Mouse (Mus musculus) left cerebral cortex, postnatal 14 days (tissue): ENCODE results near the gene Prkab1. TPM values are rescaled to one million over a fixed set of nuclear protein-coding genes. Genes with fewer than 3 reads are reported as not detected.
A peak's percentile ranks its signal among the peaks of the same experiment; 100 is the strongest.

ENCODE experiments used
- DNase-seq, 2 experiments: peaks; one replicate each; pipeline ENCODE4 v3.0.0; 2021 to 2022; ENCODE audit warnings: low spot score in 2 of 2, mixed read lengths in 1 of 2
- intact Hi-C: fragments of 180-260 bp; cut with DNase I; formaldehyde crosslinking; loops from one replicate; pipeline ENCODE4 v1.15.1; 2025
- long read RNA-seq, 2 experiments: library from polyadenylated mRNA; stranded (forward); transcript quantifications; one replicate each; pipeline ENCODE4 v2.0.0; 2021
- total RNA-seq, 2 experiments: library from RNA; stranded (reverse); gene quantifications; 2 replicates each; pipeline ENCODE4 v1.2.3; 2021

Prkab1 gene
- total RNA-seq, result 10 to 100 TPM; 25.6 to 26.2 TPM
- long read RNA-seq, experiment 1, transcript Prkab1-202 (8 exons, 2,026 nt), result major isoform, 23 of 32 reads
- long read RNA-seq, experiment 1, partial matches to known transcripts, result 4 of 32 reads
- long read RNA-seq, experiment 1, other reads (novel, unspliced or antisense), result 1 of 32 reads
- long read RNA-seq, experiment 2, transcript Prkab1-202 (8 exons, 2,026 nt), result major isoform, 11 of 21 reads
- long read RNA-seq, experiment 2, partial matches to known transcripts, result 0 of 21 reads
- long read RNA-seq, experiment 2, other reads (novel, unspliced or antisense), result 1 of 21 reads

- intact Hi-C loops, result no loop called here
- peak; percentile 91 to 94 for DNase-seq
These were observed at the start of gene Prkab1 for GRCm38 (mm10) chr5:116024327-116024739. Gene Prkab1, minus strand, starts transcription at chr5:116024508.

- DNase-seq, result no peak
- intact Hi-C loops, result no loop called here
These were observed 45.3 kb upstream of the Prkab1 start for GRCm38 (mm10) chr5:116069618-116070017.

DNA sequence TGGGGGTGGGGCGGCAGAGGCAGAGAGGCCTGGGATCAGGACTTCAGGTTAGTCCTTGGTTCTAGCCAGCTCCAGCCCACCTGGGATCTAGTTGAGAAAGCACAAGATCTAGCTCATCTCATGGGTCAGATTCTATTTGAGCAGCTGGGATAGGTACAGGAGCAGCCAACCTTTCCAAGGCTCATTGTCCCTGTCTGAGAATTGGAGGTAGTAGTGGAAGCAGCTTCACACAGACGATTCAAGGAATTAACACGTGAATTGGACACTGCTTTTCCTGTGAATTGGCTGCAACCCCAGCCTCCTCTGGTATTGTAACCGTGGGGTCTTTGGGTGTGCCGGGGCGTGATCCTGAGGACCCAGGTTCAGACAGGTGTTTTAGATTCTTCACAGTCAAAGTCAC is 28.5 kb upstream of the Prkab1 start:
- no peak for DNase-seq
- intact Hi-C loops, result no loop called here

- intact Hi-C loops, result no loop called here
- no peak for DNase-seq
These were observed 27.9 kb upstream of the Prkab1 start for GRCm38 (mm10) chr5:116052171-116052570.

DNA sequence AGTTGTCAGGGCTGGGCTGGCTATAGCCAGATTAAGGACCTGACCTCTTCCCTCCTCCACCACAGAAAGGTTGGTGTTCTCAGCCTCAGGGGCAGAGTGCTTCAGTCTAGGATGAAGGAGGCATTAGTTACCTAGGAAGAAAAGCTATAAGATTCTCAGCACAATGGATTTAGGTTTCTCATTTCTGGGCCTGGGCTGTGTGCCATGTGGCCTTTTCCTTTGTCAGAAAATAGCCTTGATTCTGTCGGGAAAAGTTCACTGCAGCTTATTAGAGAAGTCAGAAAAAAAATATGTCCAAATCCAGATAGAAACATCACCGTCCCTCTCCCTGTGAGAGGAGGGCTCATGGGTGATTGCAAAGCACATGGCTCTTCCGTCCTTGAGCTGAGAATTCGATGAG is 25.5 kb upstream of the Prkab1 start:
- DNase-seq, result no peak
- intact Hi-C loops, result no loop called here

- intact Hi-C loops, result no loop called here
- no peak for DNase-seq
These were observed 24.0 kb upstream of the Prkab1 start for GRCm38 (mm10) chr5:116048321-116048720.

GRCm38 (mm10) chr5:116046246-116046645 is 21.9 kb upstream of the Prkab1 start:
- no peak for DNase-seq
- intact Hi-C loops, result no loop called here

DNA sequence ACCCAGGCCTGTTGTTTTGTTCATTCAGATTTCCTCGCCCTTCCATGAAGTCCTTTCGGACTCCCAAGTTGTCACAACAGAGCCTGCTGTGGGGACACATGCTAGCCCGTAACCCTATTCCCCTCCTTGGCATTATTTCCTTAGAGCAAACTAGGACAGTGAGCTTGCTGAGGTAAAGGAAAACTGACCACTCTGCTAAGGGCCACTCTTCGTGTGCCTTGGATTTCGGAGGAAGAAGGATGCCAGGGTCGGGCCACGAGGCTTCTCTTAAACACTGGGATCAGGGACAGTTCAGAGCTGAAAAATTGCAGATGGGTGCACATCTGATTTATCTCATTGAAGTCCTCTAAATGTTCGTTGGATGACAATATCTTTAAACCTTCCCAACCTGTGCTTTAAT is 21.3 kb upstream of the Prkab1 start:
- intact Hi-C loops, result no loop called here
- no peak for DNase-seq

- DNase-seq, result no peak
- intact Hi-C loops, result no loop called here
These were observed 17.9 kb upstream of the Prkab1 start for GRCm38 (mm10) chr5:116042241-116042640.

GRCm38 (mm10) chr5:116039706-116040105 is 15.4 kb upstream of the Prkab1 start:
- no peak for DNase-seq
- intact Hi-C loops, result no loop called here

- intact Hi-C loops, result no loop called here
- no peak for DNase-seq
These were observed 13.4 kb upstream of the Prkab1 start for GRCm38 (mm10) chr5:116037731-116038130.

DNA sequence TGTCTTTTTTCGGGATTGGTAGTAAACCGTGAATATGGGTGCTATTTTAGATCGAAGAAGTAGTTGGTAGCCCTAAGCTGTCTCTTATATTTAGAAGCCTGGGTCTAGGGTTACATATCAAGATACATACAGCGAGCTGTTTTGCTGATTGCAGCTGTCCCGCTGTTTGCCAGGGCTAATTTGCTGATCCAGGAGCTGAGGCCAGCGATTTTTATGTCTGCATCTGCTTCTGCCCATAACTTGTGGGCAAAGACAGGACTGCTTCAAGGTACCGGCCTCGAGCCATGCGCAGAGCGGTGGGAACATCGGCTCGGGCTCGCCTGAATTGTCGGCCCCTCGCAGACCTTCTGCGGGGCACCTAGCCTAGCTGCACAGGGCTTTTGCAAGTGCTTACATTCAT is 12.2 kb upstream of the Prkab1 start:
- intact Hi-C loops, result no loop called here
- no peak for DNase-seq

DNA sequence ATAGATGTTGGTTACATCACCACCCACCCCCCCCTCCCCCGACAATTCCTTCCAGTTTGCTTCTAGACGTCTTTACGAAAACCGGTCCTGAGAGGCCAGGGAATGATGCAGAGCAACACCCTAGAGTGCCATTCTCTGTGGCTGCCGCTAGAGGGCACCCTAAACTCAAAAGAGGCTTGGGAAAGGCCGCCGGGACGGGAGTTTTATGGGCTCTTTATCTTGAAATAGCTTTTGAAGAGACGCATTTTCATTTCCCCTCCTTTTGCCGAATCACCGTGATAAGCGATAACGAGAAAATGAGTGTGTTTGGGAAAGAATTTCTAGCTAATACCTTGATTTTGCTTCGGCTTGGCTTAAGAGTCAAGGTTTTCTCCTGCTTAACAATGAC is 6.9 kb upstream of the Prkab1 start:
- DNase-seq, result peak; percentile 73
- intact Hi-C loops, result loop anchor here (5.0 kb wide), 2 partner anchors 81 to 1066 kb away; no protein-coding TSS in a partner anchor

- intact Hi-C loops, result loop anchor here (5.0 kb wide), 2 partner anchors 82 to 1067 kb away; no protein-coding TSS in a partner anchor
- no peak for DNase-seq
These were observed 6.4 kb upstream of the Prkab1 start for GRCm38 (mm10) chr5:116030566-116031189.

- intact Hi-C loops, result no loop called here
These were observed 4.8 kb upstream of the Prkab1 start for GRCm38 (mm10) chr5:116029071-116029470.

DNA sequence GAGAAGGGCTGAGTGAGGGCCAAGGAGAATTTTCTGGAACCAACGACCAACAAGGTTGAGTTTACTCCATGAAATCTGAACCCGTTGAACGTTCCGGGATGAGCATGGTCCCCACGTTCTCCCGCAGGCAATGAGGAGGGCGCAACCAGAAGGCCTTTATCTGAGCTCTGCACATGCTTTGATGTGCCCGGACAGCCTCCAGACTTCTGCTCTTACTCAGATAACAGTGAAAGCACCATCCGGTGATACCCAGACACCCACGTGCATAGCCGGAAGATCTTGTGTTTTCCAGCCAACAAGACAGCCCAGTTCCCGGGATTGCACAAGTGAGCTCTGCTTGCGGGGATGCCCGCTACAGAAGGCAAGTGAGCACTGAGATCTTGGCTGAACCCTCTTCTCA is 2.3 kb upstream of the Prkab1 start:
- intact Hi-C loops, result no loop called here
- DNase-seq, result no peak

More at GRCm38 (mm10) chr5:116029071-116029470, 4.8 kb upstream of the Prkab1 start:
- no peak for DNase-seq

GRCm38 (mm10) chr5:116026107-116026506 is 1.8 kb upstream of the Prkab1 start:
- intact Hi-C loops, result no loop called here
- DNase-seq, result no peak

GRCm38 (mm10) chr5:116023821-116024284 is 455 bp downstream of the Prkab1 start:
- intact Hi-C loops, result no loop called here
- no peak for DNase-seq

DNA sequence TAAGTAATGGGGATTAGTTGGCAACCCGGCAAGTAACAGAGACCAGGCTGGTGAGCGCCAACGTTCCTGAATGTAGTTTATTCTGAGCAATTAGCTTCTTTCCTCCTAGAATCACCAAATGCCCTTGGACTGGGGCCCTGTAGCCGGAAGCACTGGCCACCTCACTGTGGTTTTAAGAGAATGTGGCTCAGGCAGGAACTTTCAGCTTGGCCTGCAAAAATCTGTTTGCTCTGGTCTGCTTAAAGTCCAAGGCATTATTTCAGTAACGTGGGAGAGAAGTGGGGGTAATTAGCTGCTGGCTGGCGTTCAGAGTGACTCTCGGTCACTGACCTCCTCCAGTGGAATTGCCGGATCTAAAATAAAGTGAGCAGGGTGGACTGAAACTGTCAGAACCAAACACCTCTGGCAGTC is 1.1 kb downstream of the Prkab1 start:
- peak in 1 of 2 experiments; percentile 51 for DNase-seq
- intact Hi-C loops, result no loop called here

DNA sequence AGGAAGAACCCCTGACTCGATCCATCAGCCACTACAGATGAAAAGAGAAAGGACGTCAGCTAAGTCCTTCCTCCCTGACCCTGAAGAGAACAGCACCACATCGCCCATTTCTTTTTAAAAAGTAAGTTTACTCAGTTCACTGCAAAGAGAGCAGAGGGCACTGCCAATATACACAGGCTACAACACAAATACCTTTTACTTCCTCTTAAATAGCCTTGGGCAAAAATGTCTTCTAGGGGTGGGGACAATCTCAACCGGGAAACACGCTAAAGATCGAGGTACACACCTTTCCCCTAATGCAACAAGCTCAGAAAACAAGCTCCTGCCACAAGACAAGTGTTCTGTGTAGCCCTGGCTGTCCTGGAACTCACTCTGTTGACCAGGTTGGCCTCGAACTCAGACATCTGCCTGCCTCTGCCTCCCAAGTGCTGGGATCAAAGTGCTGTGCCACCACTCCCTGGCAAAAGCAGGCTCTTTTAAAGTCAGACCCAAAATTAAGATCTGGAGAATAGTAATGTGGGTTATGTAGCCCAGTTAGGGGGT is 1.6 kb downstream of the Prkab1 start:
- no peak for DNase-seq
- intact Hi-C loops, result no loop called here

- intact Hi-C loops, result no loop called here
- no peak for DNase-seq
These were observed 2.2 kb downstream of the Prkab1 start for GRCm38 (mm10) chr5:116022131-116022530.
